Mouse (Mus musculus) G1E (cell line): ENCODE data around the gene Sirt3. TPM values are rescaled to one million over a fixed set of nuclear protein-coding genes. Genes with fewer than 3 reads are reported as not detected.

ENCODE experiments used
- ATAC-seq: 2 replicates; pipeline ENCODE4 v1.8.0; 2016; ENCODE audit warnings: mild to moderate bottlenecking; ENCODE audit not compliant: insufficient number of reproducible peaks, poor library complexity, low FRiP score, severe bottlenecking; ENCODE audit errors: extremely low read depth
- DNase-seq: peaks from one replicate; pipeline ENCODE4 v3.0.0; 2012; ENCODE audit warnings: low spot score
- H3K27me3 ChIP-seq: 2 replicates; pipeline ENCODE4 v1.6.1; 2012; ENCODE audit warnings: mild to moderate bottlenecking, low read length, inconsistent platforms; ENCODE audit not compliant: insufficient read depth
- H3K36me3 ChIP-seq: replicated peaks from 2 replicates; pipeline ENCODE3; 2012; ENCODE audit warnings: mild to moderate bottlenecking, inconsistent platforms
- H3K4me1 ChIP-seq: 2 replicates; pipeline ENCODE4 v1.6.1; 2012; ENCODE audit warnings: low read depth, low read length, inconsistent platforms, mixed read lengths; ENCODE audit not compliant: insufficient read depth
- H3K4me3 ChIP-seq: 2 replicates; pipeline ENCODE4 v1.5.1; 2012; ENCODE audit warnings: low read depth, mild to moderate bottlenecking, inconsistent platforms, low read length, moderate library complexity, mixed read lengths
- H3K9me3 ChIP-seq: replicated peaks from 2 replicates; pipeline ENCODE4 v1.6.1; 2012; ENCODE audit warnings: inconsistent platforms
- CTCF ChIP-seq: IDR thresholded peaks from 2 replicates; pipeline ENCODE4 v1.5.1; 2012; ENCODE audit warnings: low read depth, low read length, inconsistent platforms, mixed read lengths
- GATA1 ChIP-seq: IDR thresholded peaks from 2 replicates; pipeline ENCODE4 v1.6.1; 2012; ENCODE audit warnings: borderline replicate concordance, low read length, inconsistent platforms, mixed read lengths
- GATA2 ChIP-seq: IDR thresholded peaks from 2 replicates; pipeline ENCODE4 v1.6.1; 2012; ENCODE audit warnings: low read depth, low read length, inconsistent platforms, borderline replicate concordance
- POLR2AphosphoS5 ChIP-seq: IDR thresholded peaks from 2 replicates; pipeline ENCODE4 v1.6.1; 2012; ENCODE audit warnings: low read depth, low read length, inconsistent platforms; ENCODE audit not compliant: insufficient replicate concordance
- TAL1 ChIP-seq: conservative IDR thresholded peaks from 2 replicates; pipeline ENCODE4 v1.6.1; 2012; ENCODE audit warnings: low read depth, low read length, inconsistent platforms, mixed read lengths
- polyA plus RNA-seq: library from polyadenylated mRNA; stranded (reverse); fragments of >175 nt; gene quantifications from 2 replicates; pipeline ENCODE4 v1.2.3, GENCODE M21; 2012
- total RNA-seq, 2 experiments: library from RNA; stranded (forward) in 1 of 2; stranded (reverse) in 1 of 2; fragments of 200-1000 nt in 1 of 2; fragments of >200 nt in 1 of 2; fragmentation: Nextera tagmentation in 1 of 2; gene quantifications; 2 replicates each; pipeline ENCODE4 v1.2.3; 2014 to 2017

The Sirt3 gene
- total and polyA plus RNA-seq, 3 experiments, result 10.5 to 27.6 (median 11.0) TPM

GRCm38 (mm10) chr7:140920418-140921029 lies 38.4 kb upstream of the Sirt3 start, which contains the start of gene Nlrp6:
Gene Nlrp6 (plus strand): TSS chr7:140920902.
- Histone ChIP-seq H3K9me3 (peaks cover 10% of the 10 kb centered on the region), H3K36me3 (no peaks in the 10 kb centered on the region), H3K4me1 (peaks cover 52% of the 10 kb centered on the region), H3K27me3 (peaks cover 38% of the 10 kb centered on the region), H3K4me3 (peak within 1 kb of the TSS; percentile 51; the same call in 1 of the 2 replicates)
- ATAC-seq (no peak), DNase-seq (no peak)
- TF ChIP-seq GATA1, result no peak
- TF ChIP-seq CTCF, result no peak
- TF ChIP-seq GATA2, result no peak
- no peak for TF ChIP-seq TAL1

GRCm38 (mm10) chr7:140919911-140920310 lies 37.8 kb upstream of the Sirt3 start:
- no peak overlapping the region for H3K4me3 ChIP-seq

GRCm38 (mm10) chr7:140914031-140914690 lies 32.1 kb upstream of the Sirt3 start:
- H3K4me1 ChIP-seq, result peaks cover 39% of the 10 kb centered on the region
- ATAC-seq, result no peak
- H3K36me3 ChIP-seq, result no peaks in the 10 kb centered on the region
- H3K27me3 ChIP-seq, result peaks cover 6% of the 10 kb centered on the region; the same call in 1 of the 2 replicates
- no peak for TF ChIP-seq TAL1
- TF ChIP-seq GATA2, result no peak
- TF ChIP-seq CTCF, result no peak
- TF ChIP-seq GATA1, result no peak
- TF ChIP-seq POLR2AphosphoS5, result no peak
- H3K4me3 ChIP-seq, result no peak overlapping the region
- H3K9me3 ChIP-seq, result no peaks in the 10 kb centered on the region
- no peak for DNase-seq

More at GRCm38 (mm10) chr7:140919911-140920310, 37.8 kb upstream of the Sirt3 start:
- no peaks in the 10 kb centered on the region for H3K36me3 ChIP-seq
- ATAC-seq (0 out of 2 replicates have a peak, but pooled peaks have one; percentile 12), DNase-seq (no peak)
- peaks cover 10% of the 10 kb centered on the region for H3K9me3 ChIP-seq
- TF ChIP-seq GATA1, result no peak
- no peak for TF ChIP-seq POLR2AphosphoS5
- TF ChIP-seq TAL1, result peak; percentile 62
- TF ChIP-seq CTCF, result no peak
- no peak for TF ChIP-seq GATA2
- H3K4me1 ChIP-seq, result peaks cover 52% of the 10 kb centered on the region
- H3K27me3 ChIP-seq, result peaks cover 34% of the 10 kb centered on the region

GRCm38 (mm10) chr7:140912846-140913482 lies 30.9 kb upstream of the Sirt3 start:
- ATAC-seq, result no peak
- Histone ChIP-seq H3K36me3 (no peaks in the 10 kb centered on the region), H3K27me3 (peaks cover 9% of the 10 kb centered on the region), H3K4me1 (peaks cover 37% of the 10 kb centered on the region), H3K9me3 (no peaks in the 10 kb centered on the region), H3K4me3 (no peak overlapping the region)
- no peak for DNase-seq
- TF ChIP-seq CTCF (no peak), POLR2AphosphoS5 (no peak), GATA1 (no peak), GATA2 (no peak), TAL1 (no peak)

- no peak for TF ChIP-seq POLR2AphosphoS5
- no peak for TF ChIP-seq GATA2
- TF ChIP-seq TAL1, result no peak
- no peak for TF ChIP-seq GATA1
- no peak for TF ChIP-seq CTCF
- Histone ChIP-seq H3K9me3 (no peaks in the 10 kb centered on the region), H3K4me1 (peaks cover 35% of the 10 kb centered on the region), H3K27me3 (peaks cover 9% of the 10 kb centered on the region), H3K36me3 (no peaks in the 10 kb centered on the region), H3K4me3 (no peak overlapping the region)
- ATAC-seq (no peak), DNase-seq (no peak)
Measured at GRCm38 (mm10) chr7:140912293-140912692, 30.2 kb upstream of the Sirt3 start.

- Histone ChIP-seq H3K4me3 (peak overlapping the region; percentile 10; the same call in 1 of the 2 replicates), H3K36me3 (no peaks in the 10 kb centered on the region), H3K9me3 (no peaks in the 10 kb centered on the region), H3K4me1 (peaks cover 32% of the 10 kb centered on the region), H3K27me3 (peaks cover 22% of the 10 kb centered on the region)
- DNase-seq, result no peak
- ATAC-seq, result no peak
- TF ChIP-seq TAL1, result no peak
- TF ChIP-seq CTCF, result 0 out of 2 replicates have a peak, but pooled peaks have one; percentile 20
Measured at GRCm38 (mm10) chr7:140908634-140909107, 26.6 kb upstream of the Sirt3 start.
